Mouse (Mus musculus): ENCODE data around the gene Fam149a.
A peak's percentile ranks its signal among the peaks of the same experiment; 100 is the strongest.
"Not testable (repeated sequence)": the region's sequence is repeated elsewhere in the genome, so short reads cannot be mapped to it uniquely, and the experiment has no call there.

The Fam149a gene

DNA sequence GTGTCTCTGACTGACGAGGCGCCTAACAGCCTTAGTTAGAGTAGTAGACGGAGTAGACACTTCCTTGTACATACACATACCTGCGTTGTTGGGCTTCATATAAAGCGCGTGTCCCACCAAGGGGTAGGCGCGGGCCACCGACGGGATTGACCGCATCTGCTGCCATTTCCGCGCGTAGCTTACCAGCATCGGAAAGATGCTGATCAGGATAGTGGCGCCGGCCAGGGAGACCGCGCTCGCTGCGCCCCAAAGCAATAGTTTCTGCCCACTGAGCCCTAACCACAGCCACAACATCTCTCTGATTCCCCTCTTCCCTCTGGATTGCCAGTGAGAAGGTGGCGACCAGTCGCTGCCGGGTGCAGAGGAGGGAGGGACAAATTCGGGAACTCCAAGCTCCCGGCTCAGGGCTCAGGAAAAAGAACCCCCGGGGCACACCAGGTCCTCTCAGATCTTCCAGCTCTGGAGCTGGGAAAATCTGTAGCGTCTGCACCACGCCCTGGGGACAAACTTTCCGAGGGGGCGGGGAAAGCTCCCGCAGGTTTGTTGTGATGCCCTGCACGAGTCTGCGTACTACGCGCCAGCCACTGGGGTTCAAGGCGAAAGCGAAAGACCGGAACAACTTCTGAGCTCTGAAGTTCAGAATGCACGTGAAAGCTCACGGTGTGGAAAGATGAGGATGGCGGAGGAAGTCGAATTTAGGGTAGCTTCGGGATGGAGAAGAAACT is 49.2 kb downstream of the Fam149a start, which contains the start of gene Cyp4v3:
Gene Cyp4v3, minus strand, starts transcription at position 532 of the 725 bp plus-strand sequence.
- DNase-seq (ENCODE audit: low read depth in 2 of 2, low spot score in 2 of 2) = peak; percentile 41 to 48

DNA sequence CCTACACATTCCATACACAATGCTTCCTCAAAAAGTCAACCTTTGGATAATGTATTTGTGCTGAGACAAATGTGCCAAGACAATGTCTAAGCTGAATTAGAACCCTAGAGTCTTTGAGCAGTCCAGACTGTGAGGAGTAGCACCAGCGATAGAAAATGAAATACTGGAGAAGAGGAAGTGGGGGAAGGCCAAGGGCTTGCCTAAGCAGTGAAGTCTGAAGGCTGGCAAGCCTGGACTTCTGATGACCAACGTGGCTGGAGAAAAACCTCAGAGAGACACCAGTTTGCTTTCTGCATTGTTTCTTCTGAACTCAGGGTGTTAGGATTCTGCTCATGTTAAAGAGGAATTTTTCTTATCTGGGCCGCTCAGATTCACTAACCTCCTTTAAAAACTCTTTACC is 51.2 kb downstream of the Fam149a start:
- no peak for DNase-seq (ENCODE audit: low read depth in 2 of 2, low spot score in 2 of 2)

DNA sequence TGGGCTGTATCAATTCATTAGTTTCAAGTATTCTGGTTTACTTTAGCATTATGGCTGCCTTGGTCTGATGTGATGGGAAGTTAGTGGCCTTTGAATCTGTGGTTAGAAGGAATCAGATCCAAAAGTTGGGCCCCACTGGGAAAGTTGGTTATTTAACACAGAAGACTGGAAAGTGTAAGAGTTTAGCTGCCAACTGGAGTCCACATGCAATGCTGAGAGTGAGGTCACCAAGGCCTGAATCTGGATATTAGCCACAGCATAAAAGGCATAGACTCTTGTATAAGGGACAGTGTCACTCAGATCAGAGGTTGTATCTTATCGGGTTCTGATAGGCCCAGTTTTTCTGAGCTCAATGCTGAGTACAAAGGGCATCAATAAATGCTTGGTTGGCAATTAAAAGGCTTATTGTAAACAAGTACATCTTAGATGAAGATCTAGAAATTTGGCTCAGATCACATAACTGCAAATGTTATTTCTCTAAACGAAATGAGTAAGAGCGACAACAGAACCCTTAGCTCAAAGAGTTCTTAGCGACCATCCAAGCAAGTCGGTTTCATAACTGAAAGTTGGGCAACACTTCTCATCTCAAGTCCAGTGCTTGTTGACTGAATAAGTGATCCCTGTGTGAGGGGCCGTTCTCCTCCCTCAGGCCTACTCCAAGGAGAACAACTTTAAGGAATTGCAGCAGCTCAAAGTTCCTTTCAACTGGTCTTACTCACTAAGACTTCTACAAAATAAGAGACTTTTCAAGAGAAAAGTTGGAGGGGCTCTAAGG is 52.7 kb downstream of the Fam149a start:
- DNase-seq (ENCODE audit: low read depth in 2 of 2, low spot score in 2 of 2) = no peak

DNA sequence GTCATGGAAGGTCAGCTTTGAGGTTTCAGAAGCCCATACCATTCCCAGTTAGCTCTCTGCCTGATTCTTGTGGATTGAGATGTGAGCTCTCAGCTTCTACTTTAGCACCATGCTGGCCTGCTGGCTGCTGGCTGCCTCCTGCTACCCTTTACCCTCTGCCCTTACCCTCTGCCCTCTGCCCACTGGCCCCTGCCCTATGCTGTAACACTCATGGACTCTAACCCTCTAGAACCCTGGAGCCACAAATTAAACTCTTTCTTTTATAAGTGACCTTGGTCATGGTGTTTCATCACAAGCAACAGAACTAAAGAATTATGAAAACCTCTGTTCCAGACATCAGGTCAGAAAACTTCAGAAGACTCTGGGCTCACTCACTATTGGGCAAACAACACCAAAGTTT is 55.0 kb downstream of the Fam149a start:
- not testable (repeated sequence) for DNase-seq (ENCODE audit: low read depth in 2 of 2, low spot score in 2 of 2)

DNA sequence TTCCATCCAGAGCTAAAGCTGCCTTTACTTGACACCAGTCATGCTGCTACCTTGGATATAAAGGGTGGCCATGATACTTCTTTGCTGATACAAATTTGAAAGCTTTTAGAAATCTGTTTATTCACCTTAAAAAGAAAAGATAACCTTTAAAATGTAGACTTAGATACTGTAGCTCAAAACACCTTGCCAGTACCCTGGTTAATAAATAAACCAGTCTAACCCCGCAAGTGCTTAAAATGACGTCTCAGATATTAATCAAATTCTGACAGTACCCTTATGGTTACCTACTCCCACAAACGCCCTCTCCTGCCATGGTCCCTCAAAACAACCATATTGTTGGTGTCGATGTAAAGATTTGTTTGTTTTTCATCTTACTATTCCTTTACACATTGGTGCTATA is 57.9 kb downstream of the Fam149a start:
- DNase-seq (ENCODE audit: low read depth in 2 of 2, low spot score in 2 of 2) = no peak

DNA sequence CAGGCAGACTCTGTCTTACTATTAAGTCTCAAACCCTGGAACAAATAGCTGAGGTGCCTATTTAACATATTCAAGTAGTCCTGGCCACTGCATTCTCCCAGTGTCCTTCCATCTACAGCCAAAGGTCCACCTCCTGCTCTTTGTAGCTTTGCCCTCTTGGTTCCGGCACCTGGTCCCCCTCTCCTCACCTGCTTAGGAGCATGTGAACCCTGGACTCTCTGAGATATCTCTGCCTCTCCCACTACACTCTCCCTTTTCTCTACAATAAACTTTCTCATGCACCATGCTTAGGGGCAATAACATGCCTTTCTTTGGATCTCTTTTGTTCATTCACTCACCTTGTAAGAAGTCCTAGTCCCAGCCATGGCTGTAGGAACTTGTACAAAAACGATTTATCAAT is 60.7 kb downstream of the Fam149a start:
- DNase-seq (ENCODE audit: low read depth in 2 of 2, low spot score in 2 of 2) = no peak

DNA sequence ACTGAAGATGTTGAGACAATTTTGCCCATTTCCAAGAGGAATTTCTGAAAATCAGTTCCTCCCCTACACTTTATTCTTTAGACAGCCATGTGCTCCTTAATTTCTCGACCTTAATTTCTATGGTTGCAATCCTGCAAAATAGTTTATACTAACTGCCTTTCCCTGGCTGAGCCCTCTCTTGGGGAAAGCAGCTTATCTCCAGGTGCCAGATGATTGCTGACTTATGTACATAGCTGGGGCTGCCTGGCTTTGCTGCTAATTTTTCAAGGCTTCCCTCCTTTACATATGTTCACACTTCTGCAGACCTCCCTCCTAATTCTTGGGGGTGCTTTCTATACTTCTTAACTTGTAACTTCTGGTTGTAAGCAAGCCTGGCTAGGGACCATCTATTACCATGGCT is 61.2 kb downstream of the Fam149a start:
- no peak for DNase-seq (ENCODE audit: low read depth in 2 of 2, low spot score in 2 of 2)

DNA sequence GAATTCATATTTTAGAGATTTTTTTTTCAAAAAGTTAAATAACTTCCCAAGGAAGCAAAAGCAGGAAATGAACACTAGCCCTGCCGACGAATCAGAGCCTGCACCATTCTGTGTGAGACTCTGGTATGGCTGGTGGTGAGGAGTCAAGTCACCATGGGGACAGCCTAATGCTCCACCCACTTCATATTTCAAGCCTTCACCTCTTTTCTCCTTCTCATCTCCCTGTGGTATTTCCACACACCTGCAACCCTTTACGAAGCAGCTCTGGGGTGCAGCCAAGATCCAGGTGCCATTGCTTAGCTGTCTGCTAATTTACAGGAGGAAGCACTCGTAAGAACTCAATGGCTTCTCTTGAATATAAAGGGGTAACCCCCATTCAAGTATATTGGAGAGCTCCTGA is 71.1 kb downstream of the Fam149a start:
- DNase-seq (ENCODE audit: low read depth in 2 of 2, low spot score in 2 of 2) = no peak

DNA sequence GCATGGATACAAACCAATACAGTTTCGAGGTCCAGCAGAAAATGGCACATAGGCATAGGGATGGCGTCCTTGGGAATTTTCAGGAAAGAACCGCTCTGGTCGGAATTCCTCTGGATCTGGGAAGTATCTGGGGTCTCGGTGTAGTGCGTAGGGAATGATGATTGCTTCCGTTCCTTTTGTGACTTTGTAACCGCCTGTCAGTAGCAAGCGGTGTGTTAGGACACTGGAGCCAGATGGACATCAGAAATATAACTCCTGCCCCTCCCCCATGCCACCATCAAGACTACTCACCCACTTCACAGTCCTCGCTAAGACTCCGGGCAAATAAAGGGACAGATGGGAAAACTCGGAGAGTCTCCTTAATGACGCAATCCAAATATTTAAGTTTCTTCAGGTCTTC is 73.7 kb downstream of the Fam149a start, which contains the start of gene Gm45753:
Gene Gm45753, minus strand, starts transcription at position 101 of the 400 bp plus-strand sequence.
- no peak for DNase-seq (ENCODE audit: low read depth in 2 of 2, low spot score in 2 of 2)

DNA sequence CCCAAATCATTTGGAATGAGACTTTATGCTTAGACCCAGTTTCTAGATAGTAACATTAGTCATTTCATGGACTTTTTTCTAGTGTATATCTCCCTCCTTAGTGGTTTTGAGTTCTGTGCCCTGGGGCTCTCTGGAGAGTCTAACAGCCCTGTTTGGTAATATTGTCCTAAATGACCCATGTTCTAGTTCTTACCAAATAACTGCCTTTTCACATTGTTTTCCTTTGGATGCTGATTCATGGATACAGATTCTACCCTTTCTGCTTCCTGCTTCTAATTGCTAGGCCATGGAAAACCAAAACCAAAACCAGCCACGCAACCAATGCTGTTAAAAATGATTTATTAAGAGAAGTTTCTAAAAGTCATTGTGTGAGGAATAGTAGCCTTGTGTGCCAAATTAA is 76.6 kb downstream of the Fam149a start:
- DNase-seq (ENCODE audit: low read depth in 2 of 2, low spot score in 2 of 2) = no peak

DNA sequence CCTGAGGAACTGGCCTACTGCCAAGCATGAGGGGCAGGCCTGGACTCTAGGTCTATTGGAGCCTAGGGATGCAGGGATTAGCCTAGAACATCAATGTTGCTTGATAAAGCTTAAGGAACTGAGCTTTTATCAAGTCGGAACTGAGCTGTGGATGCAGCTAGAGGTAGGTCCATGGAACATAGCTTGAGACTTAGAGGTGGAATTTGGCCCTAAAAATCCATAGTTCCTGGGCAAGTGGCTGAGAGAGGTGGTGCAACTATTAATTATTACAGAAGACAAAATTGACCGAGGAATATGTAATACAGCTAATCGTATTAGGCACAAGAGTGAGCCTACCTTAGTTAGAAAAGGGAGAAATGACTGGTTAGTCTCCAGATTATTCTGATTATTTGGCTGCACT is 77.7 kb downstream of the Fam149a start:
- DNase-seq (ENCODE audit: low read depth in 2 of 2, low spot score in 2 of 2) = no peak

DNA sequence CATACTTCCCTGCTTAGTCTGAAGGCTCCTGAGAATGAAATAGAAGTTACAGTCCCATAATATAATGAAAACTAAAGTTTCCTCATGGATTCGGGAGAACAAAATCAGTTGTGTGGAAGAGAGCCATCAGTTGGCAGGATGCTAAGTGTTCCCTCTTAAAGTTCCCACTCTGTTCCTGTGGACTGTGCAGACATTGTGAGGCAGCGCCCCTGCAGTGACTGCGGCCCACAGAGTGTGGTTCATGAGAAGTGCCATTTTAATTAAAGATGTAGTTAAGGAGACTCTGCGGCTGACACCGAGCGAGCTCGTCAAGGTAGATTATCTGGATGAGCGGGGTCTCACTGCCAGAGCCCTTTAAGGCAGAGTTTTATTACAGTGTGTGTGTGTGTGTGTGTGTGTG is 79.7 kb downstream of the Fam149a start:
- no peak for DNase-seq (ENCODE audit: low read depth in 2 of 2, low spot score in 2 of 2)

DNA sequence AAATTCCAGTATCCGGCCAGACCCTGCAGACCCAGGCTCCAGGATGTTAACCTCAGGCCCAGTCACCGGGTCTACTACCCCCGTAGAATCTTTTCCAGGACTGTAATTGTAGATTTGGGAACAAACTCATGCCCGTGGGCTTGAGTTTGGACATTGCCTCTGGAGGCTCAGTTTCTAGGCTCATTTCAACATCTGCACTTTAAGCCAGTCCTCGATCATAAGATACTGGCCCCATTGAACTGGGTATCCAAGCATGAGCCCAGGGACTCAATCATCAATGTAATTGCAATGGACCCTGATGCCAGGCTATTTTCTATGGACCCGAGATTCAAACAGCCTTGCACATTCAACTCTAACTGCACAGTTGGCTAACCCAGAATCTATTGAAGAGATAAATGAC is 86.8 kb downstream of the Fam149a start:
- DNase-seq (ENCODE audit: low read depth in 2 of 2, low spot score in 2 of 2) = no peak

DNA sequence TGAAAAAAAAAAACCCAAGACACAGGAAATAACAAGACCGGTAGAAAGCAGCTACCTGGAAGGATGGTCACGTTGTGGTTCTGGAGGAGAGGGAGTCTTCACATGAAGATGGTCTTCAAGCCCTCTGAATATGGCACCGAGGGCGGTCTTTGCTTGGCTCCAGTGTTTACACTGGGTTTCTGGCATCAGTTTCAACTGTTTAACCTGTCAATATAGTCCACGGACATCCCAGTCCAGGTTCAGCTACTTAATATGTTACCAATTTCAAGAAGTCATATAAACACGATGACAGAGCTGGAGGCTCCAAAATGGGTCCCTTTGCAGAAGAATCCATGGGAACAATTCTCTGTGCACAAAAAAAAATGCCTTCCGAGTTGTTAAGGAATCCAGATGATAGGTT is 87.4 kb downstream of the Fam149a start, which contains the start of gene Klkb1:
Gene Klkb1, minus strand, starts transcription at position 173 of the 400 bp plus-strand sequence.
- DNase-seq (ENCODE audit: low read depth in 2 of 2, low spot score in 2 of 2) = no peak

DNA sequence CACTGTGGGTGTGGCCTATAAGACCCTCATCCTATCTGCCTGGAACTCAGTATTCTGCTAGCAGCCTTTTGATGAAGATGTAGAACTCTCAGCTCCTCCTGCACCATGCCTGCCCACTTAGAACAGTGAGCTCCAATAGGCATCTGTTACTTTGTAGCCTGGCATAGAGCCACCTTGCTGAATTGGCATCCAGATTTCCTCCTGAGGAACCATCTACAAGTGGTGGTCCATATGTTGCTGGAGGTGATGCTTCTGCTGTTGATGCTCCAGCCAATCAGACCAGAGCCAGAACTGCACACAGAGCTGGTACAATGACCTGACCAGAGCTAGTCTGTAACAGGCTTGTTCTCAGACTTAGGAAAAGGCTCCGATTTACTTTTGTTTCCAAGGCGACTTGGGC is 90.3 kb downstream of the Fam149a start:
- DNase-seq (ENCODE audit: low read depth in 2 of 2, low spot score in 2 of 2) = no peak
